Mouse (Mus musculus): ENCODE measurements around the gene C1qtnf9. TPM values are rescaled to one million over a fixed set of nuclear protein-coding genes. Genes with fewer than 3 reads are reported as not detected.

The C1qtnf9 gene
- polyA plus RNA-seq, 1 experiment from 2014 or later: 1.6 TPM

DNA sequence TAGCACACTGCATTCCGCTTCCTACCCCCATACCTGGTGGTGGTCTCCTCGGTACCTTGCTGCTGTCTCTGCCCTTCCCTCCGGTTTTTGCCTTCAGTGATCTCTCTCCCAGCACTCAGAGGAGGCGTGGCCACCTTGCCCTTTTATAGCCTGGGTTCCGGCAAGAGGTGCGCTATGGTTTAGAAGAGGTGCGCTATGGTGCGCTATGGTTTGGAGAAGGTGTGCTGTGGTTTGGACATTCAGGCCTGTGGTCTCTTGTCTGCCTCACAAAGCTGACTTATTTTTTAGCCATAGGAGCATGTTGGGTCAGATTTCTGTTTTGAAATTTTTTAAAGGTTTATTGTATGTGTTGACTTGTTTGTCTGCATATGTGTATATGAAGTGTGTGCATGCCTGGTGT, 41.9 kb downstream of the C1qtnf9 start:
- no peak overlapping the region for H3K4me2 ChIP-seq (replicated peaks; ENCODE audit: low read depth)
- no peaks in the 10 kb centered on the region for H3K27me3 ChIP-seq (replicated peaks; ENCODE audit: control insufficient read depth, insufficient read depth, low read length)
- H3K4me1 ChIP-seq (replicated peaks; ENCODE audit: control insufficient read depth, insufficient read depth, low read length): no peaks in the 10 kb centered on the region
- WGBS: 87% methylated on average over 8 of the region's 8 CpGs
- no peak for ATAC-seq
- H3K9me3 ChIP-seq (ENCODE audit: control insufficient read depth): no peaks in the 10 kb centered on the region
- no peak for TF ChIP-seq CTCF (IDR thresholded peaks at IDR 0.05; ENCODE audit: low read depth)
- H3K36me3 ChIP-seq (ENCODE audit: control insufficient read depth, insufficient read depth): peaks cover 19% of the 10 kb centered on the region; the same call in 1 of the 2 replicates
- H3K9ac ChIP-seq (ENCODE audit: low read depth, low read length): no peak overlapping the region
- H3K27ac ChIP-seq (ENCODE audit: low read depth, low read length): no peak overlapping the region
- no peak overlapping the region for H3K4me3 ChIP-seq (ENCODE audit: low read depth, low read length)

DNA sequence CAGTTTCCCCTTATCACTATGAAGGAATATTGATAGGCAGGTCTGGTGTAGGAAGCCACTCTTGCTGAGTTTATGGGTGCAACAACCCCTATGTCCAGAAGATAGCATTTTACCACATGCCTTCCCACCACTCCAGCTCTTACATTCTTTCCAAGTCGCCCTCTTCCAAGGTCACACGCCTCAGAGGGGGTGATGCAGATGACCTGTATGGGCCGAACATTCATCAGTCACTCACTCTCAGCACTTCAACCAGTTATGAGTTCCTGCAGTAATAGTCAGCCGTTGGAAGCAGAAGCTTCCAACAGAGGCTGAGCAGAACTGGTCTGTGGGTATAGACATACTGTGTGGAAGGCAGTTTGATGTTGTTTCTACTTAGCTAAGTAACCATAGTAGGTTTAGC, 43.6 kb downstream of the C1qtnf9 start:
- Histone ChIP-seq H3K4me1 (replicated peaks; ENCODE audit: control insufficient read depth, insufficient read depth, low read length) (no peaks in the 10 kb centered on the region), H3K27ac (ENCODE audit: low read depth, low read length) (no peak overlapping the region), H3K9ac (ENCODE audit: low read depth, low read length) (no peak overlapping the region), H3K9me3 (ENCODE audit: control insufficient read depth) (no peaks in the 10 kb centered on the region), H3K4me3 (ENCODE audit: low read depth, low read length) (no peak overlapping the region), H3K4me2 (replicated peaks; ENCODE audit: low read depth) (no peak overlapping the region), H3K27me3 (replicated peaks; ENCODE audit: control insufficient read depth, insufficient read depth, low read length) (no peaks in the 10 kb centered on the region), H3K36me3 (ENCODE audit: control insufficient read depth, insufficient read depth) (peaks cover 23% of the 10 kb centered on the region)
- TF ChIP-seq CTCF (IDR thresholded peaks at IDR 0.05; ENCODE audit: low read depth): no peak
- ATAC-seq: no peak
- WGBS: 88% methylated on average over 4 of the region's 4 CpGs

DNA sequence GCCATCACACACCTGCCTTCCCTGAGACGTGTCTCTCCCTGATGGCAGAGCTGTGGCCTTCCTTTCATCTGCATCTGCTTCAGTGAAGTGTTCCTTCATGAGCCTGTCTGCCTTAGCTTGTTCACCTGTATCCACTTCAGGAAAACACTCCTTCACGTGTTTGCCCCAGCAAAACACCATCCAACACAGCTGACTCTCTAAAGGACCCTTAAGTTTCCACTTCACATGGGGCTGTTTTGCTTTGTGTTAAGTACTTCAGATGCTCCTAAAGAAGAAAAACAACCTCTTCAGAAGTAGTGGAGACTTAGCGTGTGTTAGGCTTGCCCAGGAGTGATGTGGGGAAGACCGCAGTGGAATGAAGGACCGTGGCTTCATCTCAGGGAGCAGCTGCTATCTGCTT, 47.2 kb downstream of the C1qtnf9 start:
- Histone ChIP-seq H3K4me1 (replicated peaks; ENCODE audit: control insufficient read depth, insufficient read depth, low read length) (no peaks in the 10 kb centered on the region), H3K4me3 (ENCODE audit: low read depth, low read length) (no peak overlapping the region), H3K9me3 (ENCODE audit: control insufficient read depth) (no peaks in the 10 kb centered on the region), H3K36me3 (ENCODE audit: control insufficient read depth, insufficient read depth) (peaks cover 19% of the 10 kb centered on the region), H3K27ac (ENCODE audit: low read depth, low read length) (no peak overlapping the region), H3K9ac (ENCODE audit: low read depth, low read length) (no peak overlapping the region), H3K4me2 (replicated peaks; ENCODE audit: low read depth) (no peak overlapping the region), H3K27me3 (replicated peaks; ENCODE audit: control insufficient read depth, insufficient read depth, low read length) (no peaks in the 10 kb centered on the region)
- TF ChIP-seq CTCF (IDR thresholded peaks at IDR 0.05; ENCODE audit: low read depth): no peak
- 91% methylated on average over 5 of the region's 5 CpGs for WGBS
- no peak for ATAC-seq

DNA sequence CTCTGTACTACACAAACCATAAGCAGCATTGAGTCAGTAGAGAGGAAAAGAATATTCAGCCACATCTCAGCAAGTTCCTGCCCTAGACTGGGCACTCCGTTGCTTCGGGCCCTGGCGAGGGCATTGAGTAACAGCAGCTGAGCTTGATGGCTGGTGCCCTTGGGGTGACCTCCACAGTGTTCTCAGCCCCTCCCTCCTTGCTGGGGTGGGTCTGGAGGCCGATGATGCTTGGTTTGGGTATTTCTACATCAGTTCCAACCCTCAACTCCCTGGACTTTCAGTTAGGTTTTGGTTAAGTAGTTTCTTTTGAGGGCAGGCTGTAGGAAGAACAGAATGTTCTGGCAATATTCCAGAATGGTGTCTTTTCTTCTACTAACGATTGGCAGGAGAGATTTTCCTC, 50.1 kb downstream of the C1qtnf9 start:
- Histone ChIP-seq H3K4me2 (replicated peaks; ENCODE audit: low read depth) (no peak overlapping the region), H3K36me3 (ENCODE audit: control insufficient read depth, insufficient read depth) (peaks cover 14% of the 10 kb centered on the region), H3K9me3 (ENCODE audit: control insufficient read depth) (no peaks in the 10 kb centered on the region), H3K9ac (ENCODE audit: low read depth, low read length) (no peak overlapping the region), H3K4me1 (replicated peaks; ENCODE audit: control insufficient read depth, insufficient read depth, low read length) (no peaks in the 10 kb centered on the region), H3K27ac (ENCODE audit: low read depth, low read length) (no peak overlapping the region), H3K4me3 (ENCODE audit: low read depth, low read length) (no peak overlapping the region), H3K27me3 (replicated peaks; ENCODE audit: control insufficient read depth, insufficient read depth, low read length) (no peaks in the 10 kb centered on the region)
- no peak for ATAC-seq
- 80% methylated on average over 5 of the region's 5 CpGs for WGBS
- TF ChIP-seq CTCF (IDR thresholded peaks at IDR 0.05; ENCODE audit: low read depth): no peak

DNA sequence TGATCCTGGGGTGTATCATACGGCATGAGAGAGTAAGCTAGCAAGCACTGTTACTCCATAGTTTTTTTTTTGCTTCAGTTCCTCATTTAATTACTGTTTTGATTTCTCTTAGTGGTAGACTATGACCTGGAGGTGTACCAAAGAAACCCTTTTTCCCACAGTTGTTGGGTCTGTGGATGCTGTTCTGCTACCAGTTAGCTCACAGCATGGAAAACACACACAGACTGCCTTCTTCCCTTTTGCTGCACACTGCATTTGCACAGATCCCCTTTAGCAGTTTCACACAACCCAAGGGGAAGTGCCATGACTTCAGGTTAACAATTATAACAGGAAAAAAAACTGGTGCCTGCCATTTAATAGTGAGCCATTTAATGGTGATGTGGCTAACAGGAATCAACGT, 62.2 kb downstream of the C1qtnf9 start:
- H3K4me2 ChIP-seq (replicated peaks; ENCODE audit: low read depth): no peak overlapping the region
- WGBS: 91% methylated on average over 2 of the region's 2 CpGs
- H3K27ac ChIP-seq (ENCODE audit: low read depth, low read length): no peak overlapping the region
- ATAC-seq: no peak
- H3K9ac ChIP-seq (ENCODE audit: low read depth, low read length): no peak overlapping the region
- H3K27me3 ChIP-seq (replicated peaks; ENCODE audit: control insufficient read depth, insufficient read depth, low read length): no peaks in the 10 kb centered on the region
- H3K4me3 ChIP-seq (ENCODE audit: low read depth, low read length): no peak overlapping the region
- no peaks in the 10 kb centered on the region for H3K9me3 ChIP-seq (ENCODE audit: control insufficient read depth)
- H3K4me1 ChIP-seq (replicated peaks; ENCODE audit: control insufficient read depth, insufficient read depth, low read length): no peaks in the 10 kb centered on the region
- no peak for TF ChIP-seq CTCF (IDR thresholded peaks at IDR 0.05; ENCODE audit: low read depth)
- H3K36me3 ChIP-seq (ENCODE audit: control insufficient read depth, insufficient read depth): peaks cover 21% of the 10 kb centered on the region

Other genes starting within 250 kb of the C1qtnf9 start
- 10.2 and 11.1 TPM in 2 replicates for gene Spata13, start 134.1 kb upstream of the C1qtnf9 start, polyA plus RNA-seq (2015; fragmentation: Nextera tagmentation; extraction: Ambion mirVana)
- 6.7 and 7.0 TPM in 2 replicates for gene Mipep, start 16.4 kb downstream of the C1qtnf9 start, polyA plus RNA-seq (2015; fragmentation: Nextera tagmentation; extraction: Ambion mirVana)

Data from intestine, postnatal 0 days (tissue).